Mouse (Mus musculus) G1E (cell line): Measurements from ENCODE around the gene Aebp2.

Experiments
- CTCF ChIP-seq: IDR thresholded peaks from 2 replicates; pipeline ENCODE4 v1.5.1; 2012; ENCODE audit warnings: low read depth, low read length, inconsistent platforms, mixed read lengths
- GATA1 ChIP-seq: IDR thresholded peaks from 2 replicates; pipeline ENCODE4 v1.6.1; 2012; ENCODE audit warnings: borderline replicate concordance, low read length, inconsistent platforms, mixed read lengths
- TAL1 ChIP-seq: conservative IDR thresholded peaks from 2 replicates; pipeline ENCODE4 v1.6.1; 2012; ENCODE audit warnings: low read depth, low read length, inconsistent platforms, mixed read lengths

- TF ChIP-seq CTCF (no peak), TAL1 (no peak), GATA1 (no peak)
These were observed 83.6 kb downstream of the Aebp2 start for GRCm38 (mm10) chr6:140706056-140706455.
